Mouse (Mus musculus): ENCODE measurements at regions not wholly inside any gene's neighbourhood (a gene's known extent, or its start where the extent isn't known, plus 50 kb on each side); places are given as distances from the start of the nearest gene placed in this dataset.

- TF ChIP-seq POLR2A (IDR thresholded peaks at IDR 0.05; ENCODE audit: extremely low read depth, insufficient read depth, low read length) (no peak), CTCF (IDR thresholded peaks at IDR 0.05; ENCODE audit: extremely low read depth, insufficient read depth, low read length) (no peak)
Observed at GRCm38 (mm10) chr13:107620887-107621286, 423.4 kb upstream of the Smim15 start.

Data from cortical plate, adult 2 months (tissue).